Mouse (Mus musculus) lung, adult 2 months (tissue): Measurements from ENCODE around the gene Canx.

Experiments
- CTCF ChIP-seq: fragments of 200-500 bp; IDR thresholded peaks from 2 replicates; pipeline ENCODE4 v1.5.1; 2011; ENCODE audit warnings: mild to moderate bottlenecking, low read length, control low read depth; ENCODE audit not compliant: insufficient read depth
- POLR2A ChIP-seq: fragments of 200-500 bp; IDR thresholded peaks from 2 replicates; pipeline ENCODE4 v1.6.1; 2011; ENCODE audit warnings: low read depth, mild to moderate bottlenecking, control low read depth, low read length, borderline replicate concordance; ENCODE audit errors: extremely low read depth

DNA sequence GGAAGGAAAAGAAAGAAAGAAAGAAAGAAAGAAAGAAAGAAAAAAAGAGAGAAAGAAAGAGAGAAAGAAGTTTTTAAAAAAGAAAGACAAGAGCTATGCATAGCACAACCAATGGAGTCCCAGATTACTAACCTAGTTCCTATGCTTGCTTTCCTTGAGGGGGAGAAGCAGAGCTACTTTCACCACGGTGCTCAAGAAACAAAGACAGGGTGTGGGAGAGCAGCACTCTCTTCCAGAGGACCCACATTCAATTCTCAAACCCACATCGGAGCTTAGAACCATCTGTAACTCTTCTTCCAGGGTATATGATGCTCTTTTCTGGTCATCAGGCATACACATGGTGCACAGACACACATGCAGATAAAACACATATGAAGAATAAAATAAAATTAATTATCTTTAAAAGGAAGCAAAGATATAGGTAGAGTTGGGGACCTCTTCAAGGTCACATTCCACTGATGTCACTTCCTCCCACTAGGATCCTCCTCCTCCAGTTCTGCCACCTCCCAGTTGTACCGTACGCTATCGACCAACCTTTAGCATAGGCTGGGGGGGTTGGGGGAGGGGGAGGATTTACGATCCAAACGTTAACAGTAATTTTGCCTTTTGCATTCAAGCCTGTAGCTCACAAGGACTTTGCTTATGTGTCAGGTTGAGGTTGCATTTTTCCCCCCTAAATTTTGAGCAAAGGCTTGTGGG is 76.9 kb downstream of the Canx start:
- TF ChIP-seq CTCF (no peak), POLR2A (no peak)
